Mouse (Mus musculus) heart, adult 2 months (tissue): ENCODE results near the gene Rbp7.

Experiments used
- CTCF ChIP-seq: fragments of 200-600 bp; IDR thresholded peaks from 2 replicates; pipeline ENCODE4 v1.8.1; 2022; ENCODE audit warnings: antibody characterized with exemption, mild to moderate bottlenecking, moderate library complexity
- POLR2A ChIP-seq: fragments of 200-500 bp; IDR thresholded peaks from 2 replicates; pipeline ENCODE4 v1.6.1; 2011; ENCODE audit warnings: mild to moderate bottlenecking, low read depth, low read length, control low read depth; ENCODE audit not compliant: insufficient read depth

DNA sequence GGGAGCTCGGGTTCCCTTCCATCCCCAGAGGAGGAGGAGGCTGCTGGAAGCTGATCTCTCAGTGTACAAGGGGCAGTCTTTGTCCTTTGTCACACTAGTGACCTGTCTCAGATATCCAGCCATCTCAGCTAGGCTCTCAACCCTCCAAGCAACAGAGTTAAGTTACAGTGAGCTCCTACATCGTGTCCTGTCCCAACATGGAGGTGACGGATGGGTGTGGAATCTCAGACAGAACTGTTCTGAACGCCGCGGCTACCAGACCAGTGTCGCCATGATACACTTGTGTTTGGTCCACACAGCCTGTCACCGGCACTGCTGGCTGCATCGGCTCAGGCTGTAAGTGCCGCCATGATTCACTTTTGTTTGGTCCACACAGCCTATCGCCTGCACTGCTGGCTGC, 22.3 kb upstream of the Rbp7 start, which contains the start of gene Tmem274:
- TF ChIP-seq CTCF, result no peak
- TF ChIP-seq POLR2A, result no peak
